Mouse (Mus musculus): Measurements from ENCODE around the gene Bcl7c.

DNA sequence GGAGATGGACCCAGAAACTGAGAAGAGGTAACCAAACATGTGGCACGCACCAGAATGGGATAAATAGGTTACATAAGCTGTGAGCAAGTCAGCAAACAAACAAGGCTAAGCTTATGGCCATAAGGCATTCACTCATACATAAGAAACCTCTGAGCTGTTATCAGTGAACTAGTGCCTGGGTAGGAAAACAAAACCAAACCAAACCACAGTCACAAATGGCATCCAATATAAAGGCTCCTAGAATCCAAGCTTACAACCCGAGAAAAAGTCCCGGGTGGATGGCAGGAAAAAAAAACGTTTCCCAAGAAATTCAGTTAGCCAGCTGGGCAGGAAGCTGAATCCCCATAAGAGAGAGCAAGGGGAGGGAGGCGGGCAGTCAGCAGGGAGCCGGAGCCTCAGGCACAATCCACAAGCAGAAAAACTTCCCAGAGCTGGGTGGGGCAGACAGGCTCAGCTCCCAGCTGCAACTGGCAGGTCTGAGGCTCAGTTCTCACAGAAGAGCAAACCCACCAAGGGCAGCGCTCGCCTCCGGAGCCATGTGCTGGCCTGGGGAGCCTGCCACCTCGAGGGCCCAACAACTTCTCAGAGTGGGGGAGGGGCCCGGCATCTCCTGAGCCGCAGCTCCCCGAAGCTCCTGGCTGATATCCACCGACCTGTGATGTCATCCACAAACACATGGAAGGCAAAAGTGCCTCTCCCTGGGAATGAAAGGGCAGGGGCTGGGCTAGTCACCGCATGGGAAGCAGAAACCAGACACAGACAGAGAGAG, 17.3 kb downstream of the Bcl7c start:
- TF ChIP-seq CTCF (IDR thresholded peaks at IDR 0.05; ENCODE audit: control insufficient read depth, insufficient read depth, insufficient replicate concordance, low read depth, low read length) (no peak), POLR2A (IDR thresholded peaks at IDR 0.05; ENCODE audit: control insufficient read depth, low read depth, low read length) (no peak)

All from testis, adult 2 months (tissue).